Mouse (Mus musculus) thymus, postnatal 25 days (tissue): ENCODE measurements around the gene Nmt1.

Experiments used
- DNase-seq: peaks from one replicate; pipeline ENCODE4 v3.0.0; 2022

Gene Nmt1

DNA sequence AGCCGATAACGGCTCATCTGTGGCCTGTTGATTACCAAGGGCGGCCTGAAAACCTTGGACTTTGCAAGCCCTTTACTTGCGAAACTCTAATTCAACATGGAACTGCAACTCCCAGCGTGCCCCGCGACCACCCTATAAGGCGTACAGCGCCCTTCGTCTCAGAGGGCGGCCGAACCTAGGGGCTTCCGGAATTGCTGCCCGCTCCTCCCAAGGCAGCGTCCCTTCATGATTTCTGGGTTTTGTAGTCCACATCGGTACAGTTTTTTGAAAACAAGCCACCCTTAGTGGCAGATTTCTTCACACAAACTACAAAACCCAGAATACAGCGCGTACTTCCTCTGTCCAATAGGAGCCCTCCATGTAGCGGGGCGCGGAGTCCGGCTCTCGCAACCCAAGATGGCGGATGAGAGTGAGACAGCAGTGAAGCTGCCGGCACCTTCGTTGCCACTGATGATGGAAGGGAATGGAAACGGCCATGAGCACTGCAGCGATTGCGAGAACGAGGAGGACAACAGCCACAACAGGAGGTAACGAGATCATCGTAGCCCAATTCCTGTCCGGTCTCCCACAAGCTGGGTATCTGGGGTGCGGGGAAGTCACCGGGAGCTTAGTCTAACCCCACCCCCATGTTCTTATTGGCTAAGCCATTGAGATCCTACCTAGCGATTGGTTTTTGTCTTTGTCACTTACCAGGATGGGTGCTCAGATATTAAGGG is at the start of gene Nmt1, which contains the start of gene Dcakd:
Gene Nmt1 (plus strand): TSS at position 15 of the 716 bp plus-strand sequence.
Gene Dcakd (minus strand): TSS at position 158 of the 716 bp plus-strand sequence.
- DNase-seq = peak; percentile 92

DNA sequence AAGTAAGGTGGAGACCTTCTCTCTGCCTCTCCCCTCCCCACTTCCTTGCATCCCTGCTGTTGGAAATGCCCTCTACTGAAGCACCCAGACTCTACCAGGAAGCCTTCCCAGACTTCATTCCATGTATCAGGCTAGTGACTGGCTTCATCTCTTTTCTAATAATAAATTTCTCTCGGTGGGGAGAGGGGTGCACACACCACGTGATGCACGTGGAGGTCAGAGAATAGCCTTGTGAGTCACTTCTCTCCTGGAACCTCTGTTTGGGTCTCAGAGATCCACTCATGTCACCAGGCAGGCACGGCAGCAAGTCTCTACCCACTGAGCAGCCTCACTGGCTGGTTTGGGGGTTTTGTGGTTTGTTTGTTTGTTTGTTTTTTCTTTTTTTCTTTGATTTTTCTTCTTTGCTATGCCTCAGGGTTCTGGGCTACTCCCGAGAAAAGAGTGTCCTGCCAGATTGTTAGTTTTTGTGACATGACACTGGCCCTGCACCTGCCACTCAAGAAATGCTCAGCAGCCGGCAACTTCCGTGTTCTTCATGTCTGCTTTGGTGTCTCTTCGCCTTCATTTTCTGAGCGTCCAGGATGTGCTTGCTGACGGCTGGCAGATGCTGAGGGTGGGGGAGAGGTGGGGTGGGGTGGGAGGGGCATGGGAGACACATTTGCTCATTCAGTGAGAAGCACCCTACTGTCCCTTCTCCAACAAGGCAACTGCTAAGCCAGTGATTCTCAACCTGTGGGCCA is 46.7 kb upstream of the Nmt1 start:
- peak; percentile 32 for DNase-seq

DNA sequence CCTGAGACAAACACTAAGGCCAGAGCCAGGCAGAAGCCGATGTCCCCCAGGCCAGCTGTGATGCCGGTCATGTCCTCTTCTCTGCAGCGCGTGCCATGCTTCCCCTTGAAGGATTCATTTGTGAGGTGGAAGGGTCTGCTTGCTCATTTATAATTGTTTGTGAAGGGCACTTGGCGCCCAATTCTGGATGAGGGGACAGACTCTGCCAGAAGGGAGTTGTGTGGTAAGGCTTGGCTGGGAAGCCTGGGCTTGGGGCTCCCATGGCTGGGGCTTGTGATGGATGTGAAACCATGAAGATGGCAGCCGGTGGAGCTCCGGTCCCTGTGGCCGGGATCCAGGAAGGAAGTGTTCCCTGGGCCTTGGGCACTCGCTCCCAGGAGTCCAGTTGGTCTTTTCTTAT is 43.9 kb upstream of the Nmt1 start:
- DNase-seq = no peak

DNA sequence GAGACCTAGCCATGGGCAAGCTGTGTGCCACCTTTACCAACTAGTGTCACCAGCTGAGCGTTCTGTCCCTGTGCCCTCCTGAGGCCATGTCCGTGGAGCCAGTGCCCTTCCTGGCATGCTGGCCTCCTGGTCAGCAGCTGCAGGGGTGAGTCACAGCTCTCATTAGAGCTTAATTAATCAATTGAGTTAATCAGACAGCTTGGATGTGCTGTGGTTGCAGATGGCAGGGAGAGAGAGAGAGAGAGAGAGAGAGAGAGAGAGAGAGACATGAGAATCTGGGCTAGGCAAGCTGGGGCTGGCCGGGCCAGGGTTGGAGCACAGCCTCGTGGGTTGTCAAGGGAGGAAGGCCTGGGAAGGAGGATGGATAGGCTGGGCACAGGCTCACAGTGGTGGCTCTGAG is 43.4 kb upstream of the Nmt1 start:
- DNase-seq = no peak

DNA sequence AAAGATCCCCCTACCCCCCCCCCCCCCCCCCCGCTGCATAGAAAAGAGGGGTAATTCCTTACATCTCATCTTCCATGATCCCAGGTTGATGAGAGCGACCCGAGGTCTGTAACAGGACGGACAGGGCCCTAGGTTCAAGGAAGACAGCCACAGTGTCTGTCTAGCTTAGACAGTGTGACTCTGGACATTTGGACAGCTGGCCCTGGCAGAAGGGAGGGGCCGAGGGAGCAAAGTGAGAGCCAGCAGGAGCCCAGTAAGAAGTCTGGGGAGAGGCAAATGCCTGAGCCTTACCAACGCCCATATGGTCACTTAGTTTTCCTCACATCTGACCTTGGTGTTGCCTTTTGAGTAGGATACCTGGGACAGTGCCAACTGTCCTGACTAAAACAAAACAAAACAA is 42.8 kb upstream of the Nmt1 start:
- DNase-seq = no peak

DNA sequence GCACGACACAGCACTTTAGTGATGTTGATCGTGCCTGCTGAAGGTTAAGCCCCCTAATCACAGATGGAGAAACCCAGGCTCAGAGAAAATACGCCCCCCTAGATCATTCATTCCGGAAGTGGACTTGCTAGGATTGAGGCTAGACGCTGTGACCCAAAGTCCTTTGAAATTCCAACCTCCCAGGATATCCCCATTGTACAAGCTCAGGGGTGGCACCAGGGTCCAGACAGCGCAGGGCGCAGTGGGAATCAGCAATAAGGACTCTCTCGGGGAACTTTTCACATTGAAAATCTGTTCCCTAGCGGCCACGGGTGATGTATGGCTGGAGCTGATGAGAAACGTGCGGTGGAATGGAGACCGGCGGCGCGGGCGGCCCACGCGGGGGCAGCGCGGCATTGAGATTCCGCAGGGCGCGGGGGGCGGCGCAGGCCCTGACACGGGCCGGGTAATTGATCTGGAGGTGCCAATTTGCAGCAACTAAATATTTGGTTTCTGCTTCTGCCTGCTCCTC is 38.3 kb upstream of the Nmt1 start:
- DNase-seq = no peak

DNA sequence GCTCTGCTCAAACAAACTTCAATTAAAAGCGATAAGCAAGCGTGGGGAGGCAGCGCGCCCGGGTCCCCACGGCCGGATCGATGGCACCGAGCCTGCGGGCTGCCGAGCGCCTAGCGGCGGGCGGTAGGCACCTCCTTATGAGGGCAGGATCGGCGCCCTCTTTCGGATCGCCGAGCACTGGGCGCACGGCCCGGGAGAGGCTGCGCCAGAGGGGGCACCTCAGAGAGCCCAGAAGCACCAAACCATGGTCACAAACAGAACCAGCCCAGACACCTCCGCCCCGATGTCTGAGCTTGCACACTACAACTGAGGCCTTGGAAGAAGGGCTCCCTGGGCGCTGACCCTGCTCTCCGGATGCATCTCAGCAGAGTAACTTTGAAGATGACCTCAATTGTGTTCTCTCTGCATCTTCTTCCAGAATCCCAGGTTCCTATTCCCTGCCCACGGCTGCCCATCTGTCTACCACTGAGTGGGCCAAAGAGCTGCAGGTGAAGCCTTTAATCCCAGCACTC is 37.8 kb upstream of the Nmt1 start:
- peak; percentile 55 for DNase-seq

DNA sequence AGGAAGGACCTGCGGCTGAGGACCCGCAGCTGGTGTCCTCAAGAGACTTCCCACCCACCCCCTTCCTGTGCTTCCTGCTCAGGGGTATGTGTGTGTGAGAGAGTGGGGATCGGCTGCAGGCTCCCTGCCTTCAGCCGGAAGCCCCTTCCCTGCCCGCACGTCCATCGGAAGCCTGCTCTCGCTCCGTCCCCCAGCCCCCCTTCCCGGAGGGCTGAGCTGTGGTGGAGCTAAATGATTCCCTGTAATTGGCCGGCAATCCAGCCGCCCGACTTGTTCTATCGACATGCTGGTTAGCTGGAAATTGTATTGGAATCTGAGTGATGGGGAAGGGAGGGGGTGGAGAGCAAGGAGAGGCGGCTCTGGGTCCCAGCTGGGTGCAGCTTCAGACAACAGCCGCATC is 36.3 kb upstream of the Nmt1 start:
- DNase-seq = no peak

DNA sequence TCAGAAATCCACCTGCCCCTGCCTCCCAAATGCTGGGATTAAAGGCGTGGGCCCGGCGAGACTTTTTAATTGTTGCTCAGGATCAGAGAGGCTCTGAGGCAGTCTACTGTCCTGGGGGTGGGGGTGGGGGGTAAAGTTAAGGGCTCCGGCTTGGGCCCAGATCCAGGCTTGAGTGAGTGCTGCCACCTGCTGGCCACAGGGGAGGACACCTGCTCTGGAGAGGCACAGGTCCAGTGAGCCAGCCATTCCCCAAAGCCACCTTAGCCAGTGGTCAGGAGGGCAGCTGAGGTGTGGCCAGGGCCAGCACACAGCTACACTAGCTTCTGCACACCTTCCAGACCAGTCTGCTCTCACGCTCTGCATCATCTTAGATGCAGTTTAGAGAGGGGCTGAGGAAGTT is 35.0 kb upstream of the Nmt1 start:
- peak; percentile 71 for DNase-seq

DNA sequence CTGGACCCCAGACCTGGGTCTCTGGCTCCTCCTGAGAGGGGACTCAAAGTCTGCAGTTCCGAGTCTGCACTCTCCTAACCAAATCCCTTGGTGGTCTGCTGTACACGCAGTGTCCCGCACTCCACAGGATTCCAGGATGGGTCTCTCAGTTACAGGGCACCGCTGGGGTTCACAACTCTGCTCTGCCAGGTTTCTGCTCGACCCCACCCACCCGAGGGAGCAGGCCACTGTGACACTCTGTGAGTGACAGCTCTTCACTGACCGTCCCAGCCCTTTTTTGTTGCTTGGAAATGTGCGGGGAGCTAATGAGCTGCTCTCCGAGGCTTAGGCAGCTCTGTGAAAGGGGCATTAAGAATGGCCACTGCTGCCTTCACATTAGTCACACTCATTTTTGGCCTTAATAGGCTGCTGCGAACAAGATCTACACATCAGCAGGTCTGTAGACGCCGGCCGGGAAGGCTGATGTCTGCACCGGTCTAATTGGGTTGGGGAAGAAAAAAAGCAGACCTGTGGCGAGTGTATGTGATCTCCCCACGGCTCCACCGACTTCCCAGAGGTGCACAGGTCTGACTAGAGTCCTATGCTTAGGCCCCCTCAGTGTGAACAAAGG is 34.5 kb upstream of the Nmt1 start:
- DNase-seq = no peak

DNA sequence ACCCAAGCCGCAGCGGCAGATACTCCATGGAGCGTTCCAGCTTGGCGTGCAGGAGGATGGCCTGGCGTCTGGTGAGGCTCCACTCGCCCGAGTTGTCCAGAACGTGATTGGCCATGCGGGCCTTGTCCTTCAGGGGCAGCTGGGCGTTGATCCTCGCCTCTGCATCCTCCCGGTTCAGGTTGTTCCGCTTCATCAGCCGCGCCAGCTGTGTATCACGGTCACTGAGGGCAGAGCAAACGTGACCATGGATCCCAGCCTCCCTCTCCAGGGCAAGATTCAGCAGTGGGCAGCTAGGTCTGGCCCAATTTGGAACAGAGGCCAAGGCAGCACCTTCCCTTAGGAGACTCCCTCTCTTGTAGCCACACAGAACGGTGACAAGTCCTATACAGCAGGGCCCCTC is 33.0 kb upstream of the Nmt1 start:
- DNase-seq = no peak

DNA sequence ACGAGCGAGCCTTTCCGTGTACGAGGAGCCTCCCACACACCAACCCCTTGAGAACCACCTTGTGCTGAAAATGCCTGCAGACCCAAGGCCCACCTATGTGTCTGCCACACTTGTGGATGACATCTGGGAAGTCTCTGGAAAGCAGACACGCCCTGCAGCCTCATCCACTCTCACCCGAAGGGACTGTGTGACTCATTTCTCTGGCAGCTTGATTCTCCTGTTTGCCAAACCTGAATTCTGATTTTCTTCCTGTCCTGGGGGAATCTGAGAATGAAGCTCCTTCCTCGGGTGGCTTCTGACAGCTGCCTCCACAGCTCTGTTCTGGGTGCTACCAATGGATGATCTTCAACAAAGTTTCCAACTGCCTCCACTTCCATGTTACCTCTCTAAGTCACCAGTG is 31.6 kb upstream of the Nmt1 start:
- no peak for DNase-seq

DNA sequence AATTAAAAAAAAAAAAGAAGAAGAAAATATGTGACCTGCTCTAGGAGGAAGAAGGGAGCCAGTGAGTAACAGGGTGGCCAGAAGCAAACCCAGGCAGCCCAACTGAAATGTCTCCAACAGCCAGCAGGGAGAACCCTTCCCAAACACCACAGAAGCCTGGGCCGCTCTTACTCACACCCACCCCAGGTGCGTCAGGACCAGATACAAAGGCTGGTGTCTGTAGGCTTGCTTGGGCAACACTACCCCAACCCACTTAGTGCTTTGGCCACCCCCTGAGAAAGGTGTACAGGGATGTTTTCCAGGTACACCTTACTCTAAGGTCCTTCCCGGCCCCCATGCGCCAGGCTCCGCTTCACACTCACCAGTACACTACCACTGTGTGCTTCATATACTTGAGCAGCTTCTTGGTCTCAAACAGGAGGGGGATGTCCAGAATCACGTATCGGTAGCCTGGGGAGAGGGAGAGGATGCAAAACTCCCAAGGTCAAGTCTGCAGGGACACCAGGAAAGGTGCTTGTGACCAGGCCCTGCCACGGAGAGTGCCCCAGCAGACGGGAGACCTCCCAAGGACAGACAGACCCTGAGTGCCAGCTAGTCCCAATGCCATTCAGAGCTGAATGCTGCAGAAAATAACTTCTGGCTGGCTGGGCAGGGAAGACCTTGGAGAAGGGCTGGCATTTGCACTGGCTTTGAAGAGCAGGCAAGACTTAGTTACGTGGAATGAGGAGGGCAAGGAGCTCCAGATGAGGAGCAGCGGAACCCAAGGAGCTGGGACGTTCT is 30.8 kb upstream of the Nmt1 start:
- DNase-seq = no peak

DNA sequence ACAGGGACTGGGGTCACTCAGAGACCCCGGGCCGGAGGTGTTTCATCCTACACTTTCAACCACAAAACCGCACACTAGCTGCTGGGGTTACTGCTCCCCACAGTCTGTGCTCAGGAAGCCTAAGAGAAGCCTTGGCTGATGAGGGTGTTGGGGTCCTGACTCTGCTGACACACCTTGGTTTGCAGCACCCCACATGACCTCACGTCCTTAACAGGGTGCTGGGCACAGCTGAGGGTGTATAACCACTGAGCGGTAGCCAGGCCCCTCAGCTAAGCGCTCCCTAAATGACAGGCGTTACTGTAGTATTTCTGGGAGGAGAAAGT is 29.8 kb upstream of the Nmt1 start:
- DNase-seq = no peak

DNA sequence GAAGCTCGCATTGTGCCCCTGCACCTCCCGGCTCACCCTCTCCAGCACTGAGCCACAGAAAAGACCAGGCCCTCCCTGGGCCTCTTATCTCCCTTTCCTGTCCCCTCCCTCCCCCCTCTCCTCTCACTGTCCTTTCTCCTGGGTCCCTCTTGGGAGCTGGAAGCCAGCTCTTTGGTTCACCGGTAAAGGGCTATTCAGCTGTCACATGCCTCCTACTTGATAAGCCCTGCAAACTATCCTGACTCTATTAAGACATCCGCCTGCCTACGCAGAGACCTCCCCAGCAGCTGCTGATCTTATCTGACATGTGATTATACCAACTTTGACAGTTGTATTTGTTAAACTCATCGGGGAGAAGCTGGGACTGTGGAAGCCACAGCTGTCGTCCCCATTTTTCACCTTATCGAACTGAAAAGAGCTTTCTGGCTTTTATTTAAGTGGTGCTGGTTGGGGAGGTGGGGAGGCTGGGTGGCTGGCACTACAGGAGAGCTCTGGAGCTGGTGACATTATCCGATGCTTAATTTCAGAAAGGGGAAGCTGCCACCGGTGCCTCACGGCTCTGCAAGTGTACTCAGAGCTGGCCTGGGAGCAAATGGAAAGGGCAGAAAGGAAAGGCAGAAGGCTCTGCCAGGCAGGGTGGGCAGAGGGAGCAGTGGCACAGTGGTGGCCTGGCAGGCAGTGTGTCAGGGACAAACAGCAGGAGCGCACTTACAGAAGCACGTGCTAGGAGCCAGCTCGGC is 29.2 kb upstream of the Nmt1 start:
- DNase-seq = peak; percentile 52

DNA sequence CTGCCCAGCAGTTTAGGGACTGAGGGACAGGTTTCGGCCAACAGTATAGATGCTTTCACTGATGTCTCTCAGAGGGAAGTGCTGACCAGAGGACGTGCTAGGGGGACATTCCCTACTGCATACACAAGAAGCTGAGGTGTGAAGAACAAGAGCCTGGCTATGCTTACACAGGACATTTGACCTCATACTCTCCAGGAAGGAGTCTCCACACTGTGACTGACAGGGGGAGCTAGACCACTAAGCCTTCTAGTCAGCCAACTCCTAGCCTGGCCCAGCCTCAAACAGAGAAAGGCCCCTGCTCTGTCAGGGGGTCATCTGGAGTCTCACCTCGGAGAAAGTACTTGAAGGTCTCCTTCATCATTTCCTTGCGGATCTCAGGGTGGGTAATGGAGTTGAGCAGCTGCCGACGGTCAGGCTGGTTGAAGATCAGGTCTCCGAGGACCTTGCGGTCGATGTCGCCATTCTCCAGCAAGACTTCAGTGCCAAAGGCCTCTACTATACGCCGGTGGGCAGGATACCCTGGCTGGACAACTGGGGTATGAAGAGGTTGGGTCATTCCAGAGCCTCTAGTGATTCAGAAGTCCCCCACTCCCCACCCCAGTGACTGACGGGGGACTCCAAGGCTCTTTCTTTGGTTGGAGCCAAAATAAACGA is 28.5 kb upstream of the Nmt1 start:
- DNase-seq = peak; percentile 19

DNA sequence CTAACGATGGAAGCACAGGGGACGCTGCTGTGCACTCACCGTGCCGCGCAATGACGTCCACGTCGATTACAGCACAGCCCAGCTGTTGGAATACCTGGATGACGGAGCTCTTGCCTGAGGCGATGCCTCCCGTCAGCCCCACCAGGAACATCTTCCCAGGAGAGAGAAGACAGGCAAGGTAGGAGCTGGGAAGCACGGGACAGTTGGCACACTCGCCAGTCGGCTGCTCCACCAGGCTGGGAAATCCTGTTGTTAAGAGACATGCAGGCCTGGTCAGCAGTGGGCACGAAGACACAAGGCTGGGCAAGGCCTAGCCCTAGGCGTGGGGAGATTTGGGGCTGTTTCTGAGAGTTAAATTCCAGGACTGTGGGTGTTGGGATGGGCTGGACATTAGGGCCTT is 27.9 kb upstream of the Nmt1 start:
- DNase-seq = no peak

DNA sequence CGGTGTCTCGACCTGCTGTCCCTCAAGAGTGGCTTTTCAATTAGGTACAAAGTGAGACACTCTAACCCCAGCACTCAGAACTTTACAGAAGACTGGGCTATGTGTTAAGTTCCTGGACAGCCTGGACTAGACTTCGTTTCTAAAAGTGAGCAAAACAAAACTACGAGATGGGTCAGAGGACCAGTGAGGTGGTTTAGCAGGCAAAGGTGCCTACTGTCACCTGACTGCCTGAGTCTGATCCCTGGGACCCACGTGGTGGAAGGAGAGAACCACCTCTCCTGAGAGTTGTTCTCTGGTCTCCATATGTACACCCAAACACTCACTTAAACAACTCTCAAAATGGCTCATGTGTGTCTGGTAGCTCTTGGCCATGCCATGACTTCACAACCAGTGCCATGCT is 26.9 kb upstream of the Nmt1 start:
- DNase-seq = no peak

DNA sequence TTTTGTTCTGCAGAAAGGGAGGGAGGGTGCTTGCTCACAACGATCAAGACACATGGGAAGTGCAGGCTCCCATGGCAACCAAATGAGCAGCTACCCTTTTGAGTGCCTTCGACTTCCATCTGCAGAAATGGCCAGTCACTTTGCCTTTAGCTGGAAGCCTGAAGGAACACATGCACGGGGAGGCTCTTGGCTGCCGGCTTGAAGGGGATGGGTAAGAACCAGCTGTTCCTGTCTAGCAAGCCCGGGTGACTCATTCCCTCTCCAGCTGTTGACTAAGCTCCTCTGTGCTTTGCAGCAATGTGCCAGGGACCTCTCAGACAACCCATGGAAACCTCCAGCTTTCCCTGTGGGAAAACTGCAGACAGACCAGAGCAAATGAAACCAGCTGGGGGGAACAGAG is 24.8 kb upstream of the Nmt1 start:
- no peak for DNase-seq

DNA sequence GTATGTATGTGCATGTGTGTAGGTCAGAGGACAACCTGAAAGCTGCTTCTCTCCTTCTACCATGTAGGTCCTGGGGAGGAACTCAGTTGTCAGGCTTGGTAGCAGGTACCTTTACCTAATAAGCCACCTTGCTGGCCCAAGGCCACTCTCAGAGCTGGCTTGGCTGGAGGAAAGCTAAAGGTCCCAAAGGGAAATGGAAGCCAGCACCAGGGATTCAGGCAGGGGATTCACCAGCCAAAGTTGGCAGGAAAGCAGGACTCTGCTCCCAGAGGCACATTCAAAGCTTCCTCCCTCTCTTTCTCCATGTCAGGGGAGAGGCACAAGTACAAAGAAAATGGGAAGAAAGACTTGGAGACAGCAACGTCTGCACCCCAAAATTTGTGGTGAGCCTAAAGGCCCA is 23.1 kb upstream of the Nmt1 start:
- no peak for DNase-seq

DNA sequence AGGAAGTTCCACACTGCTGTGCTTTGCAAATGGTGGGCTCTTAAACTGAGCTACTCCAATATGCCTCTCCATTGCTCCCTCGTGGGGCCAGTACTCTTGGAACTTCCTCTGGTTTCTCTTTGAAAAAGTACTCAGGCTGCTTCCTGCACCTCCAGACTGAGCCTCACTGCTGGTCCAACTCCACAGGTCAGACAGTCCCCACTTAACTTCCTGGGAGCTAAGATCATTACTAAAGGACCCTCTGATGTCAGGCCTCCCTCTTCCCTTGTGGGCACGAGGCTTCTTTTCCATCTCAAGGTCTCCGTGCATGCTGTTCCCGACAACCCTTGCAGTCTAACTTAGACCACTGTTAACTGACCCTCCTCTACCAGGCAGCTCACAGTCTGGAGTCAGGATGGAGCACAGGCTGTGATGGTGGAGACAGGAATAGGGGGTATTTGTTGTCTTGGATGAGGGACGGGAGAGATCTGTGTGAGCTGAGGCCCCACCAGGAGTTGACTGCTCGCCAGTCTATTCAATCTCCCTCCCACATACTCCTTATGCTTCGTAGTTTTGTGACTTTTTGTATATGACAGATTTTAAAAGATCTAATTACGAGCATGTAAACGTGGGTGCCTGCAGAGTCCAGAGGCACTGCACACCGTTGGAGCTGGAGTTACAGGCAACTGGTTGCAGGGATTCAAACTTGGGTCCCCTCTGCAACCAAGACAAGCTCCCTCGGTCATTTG is 22.6 kb upstream of the Nmt1 start:
- DNase-seq = no peak
